Mouse (Mus musculus): ENCODE data around the gene Mtch1.
A peak's percentile ranks its signal among the peaks of the same experiment; 100 is the strongest.
"Not testable (repeated sequence)": the region's sequence is repeated elsewhere in the genome, so short reads cannot be mapped to it uniquely, and the experiment has no call there.

The Mtch1 gene

DNA sequence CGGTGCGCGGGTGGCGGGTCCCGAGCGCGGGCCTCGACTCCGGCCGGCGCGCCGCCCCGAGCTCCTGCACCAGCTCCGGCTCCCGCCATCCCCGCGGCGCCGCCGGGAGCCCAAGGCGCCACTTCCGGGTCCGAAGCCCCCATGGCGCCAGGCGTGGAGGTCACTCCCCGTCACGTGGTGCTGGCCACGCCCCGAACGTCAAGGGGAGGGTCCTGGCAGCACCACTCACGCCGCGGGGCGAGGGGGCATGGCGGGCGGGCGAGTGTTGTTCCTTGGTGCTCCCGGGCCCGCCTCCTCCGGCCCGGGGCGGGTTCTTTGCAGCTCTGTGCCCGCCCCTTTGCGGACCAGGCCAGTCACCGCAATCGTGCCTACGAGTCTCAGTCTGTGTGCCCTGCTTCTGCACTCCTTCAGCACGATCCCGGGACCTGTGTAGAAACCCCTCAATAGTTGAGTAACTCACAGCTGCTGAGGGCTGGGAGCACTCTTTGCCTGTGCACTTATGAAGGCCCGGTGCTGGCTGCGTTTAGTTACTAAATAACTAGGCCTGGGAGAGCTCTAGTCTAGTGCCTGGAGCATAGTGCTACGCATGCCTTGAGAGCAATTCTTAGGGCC is at the start of gene Mtch1:
Mtch1 (minus strand) TSS at position 290 of the 612 bp plus-strand sequence.
- DNase-seq (ENCODE audit: low read depth, low spot score) = peak; percentile 100

DNA sequence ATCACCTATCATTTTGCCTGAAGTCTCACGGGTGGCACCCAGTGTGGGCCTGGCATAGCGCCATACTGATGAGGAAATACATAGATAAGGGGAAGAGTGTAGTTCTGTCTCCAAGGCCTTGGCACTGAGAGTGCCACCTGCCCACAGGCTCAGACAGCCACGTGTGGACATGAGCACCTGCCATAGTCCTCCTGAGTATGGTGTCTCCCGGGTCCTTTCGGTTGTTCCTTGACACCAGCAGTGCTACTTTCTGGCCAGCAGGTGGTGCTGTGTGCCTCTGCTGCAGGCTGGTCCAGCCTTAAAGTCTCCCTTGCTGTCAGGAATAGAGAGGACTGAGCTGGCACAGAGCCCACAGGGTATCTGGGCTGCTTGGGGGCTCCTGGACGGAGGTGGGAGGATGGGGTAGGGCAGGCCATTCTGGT is 49.1 kb upstream of the Mtch1 start:
- DNase-seq (ENCODE audit: low read depth, low spot score) = peak; percentile 82

DNA sequence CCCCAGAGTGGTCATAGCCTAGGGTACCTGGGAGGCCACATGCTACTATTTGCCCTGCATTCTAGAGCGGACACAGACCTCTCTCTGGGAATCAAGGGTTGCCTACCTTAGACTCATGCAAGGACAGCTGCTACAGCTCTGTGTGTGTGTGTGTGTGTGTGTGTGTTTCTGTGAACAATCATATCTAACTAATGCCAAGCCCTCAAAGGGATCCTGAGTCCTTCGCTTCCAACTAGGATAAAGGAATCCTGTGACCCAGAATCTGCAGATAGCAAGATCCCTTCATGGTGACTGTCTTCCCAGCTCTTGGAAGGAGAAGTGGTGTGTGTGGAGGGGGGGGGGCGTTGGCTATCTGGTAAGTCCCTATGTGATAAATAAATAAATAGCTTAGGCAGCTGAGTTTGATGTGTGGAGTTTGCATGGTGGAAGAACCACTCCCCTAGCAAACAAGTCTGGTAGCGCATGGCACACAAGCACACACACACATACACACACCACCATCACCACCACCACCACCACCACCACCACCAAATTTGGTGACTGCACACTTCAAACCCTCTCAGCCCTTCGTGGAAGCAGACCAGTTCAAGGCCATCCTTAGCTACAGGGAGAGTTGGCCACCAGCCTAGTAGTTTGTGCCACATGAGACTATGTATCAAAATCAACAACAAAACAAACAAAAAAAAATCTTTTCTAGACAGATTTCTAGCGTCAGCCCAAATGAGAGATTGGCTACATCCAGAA is 48.5 kb upstream of the Mtch1 start:
- no peak for DNase-seq (ENCODE audit: low read depth, low spot score)

DNA sequence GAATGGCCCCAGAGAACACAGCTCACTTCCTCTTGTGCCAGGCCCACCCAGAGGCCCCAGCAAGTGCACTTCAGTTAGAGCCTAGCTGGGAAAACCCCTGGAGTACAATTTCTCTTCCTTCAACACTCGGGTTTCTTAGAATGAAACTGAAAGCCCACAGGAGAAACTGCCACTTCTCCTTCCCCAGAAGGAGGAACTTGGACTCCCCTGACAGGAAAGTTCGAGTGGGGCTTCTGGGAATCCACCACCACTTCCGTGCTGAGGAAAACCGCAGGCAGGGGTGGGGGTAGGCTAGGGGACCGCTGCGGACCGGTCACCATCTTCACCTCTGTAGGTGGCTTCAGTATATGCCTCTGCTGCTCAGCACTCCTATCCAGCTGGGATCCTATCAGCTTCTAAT is 47.6 kb upstream of the Mtch1 start:
- no peak for DNase-seq (ENCODE audit: low read depth, low spot score)

DNA sequence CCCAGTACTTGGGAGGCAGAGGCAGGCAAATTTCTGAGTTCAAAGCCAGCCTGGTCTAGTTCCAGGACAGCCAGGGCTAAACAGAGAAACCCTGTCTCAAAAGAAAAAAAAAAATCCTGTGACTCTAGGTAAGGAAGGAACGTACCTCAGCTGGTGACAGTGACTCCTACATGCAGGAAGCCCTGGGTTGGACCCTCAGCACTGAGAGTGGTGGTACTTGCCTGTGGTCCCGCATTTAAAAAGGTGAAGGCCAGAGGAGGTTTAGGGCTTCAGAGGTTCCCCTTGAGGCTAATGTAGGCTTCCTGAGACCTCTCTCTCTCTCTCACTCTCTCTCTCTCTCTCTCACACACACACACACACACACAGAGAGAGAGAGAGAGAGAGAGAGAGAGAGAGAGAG is 47.0 kb upstream of the Mtch1 start:
- DNase-seq (ENCODE audit: low read depth, low spot score) = not testable (repeated sequence)

DNA sequence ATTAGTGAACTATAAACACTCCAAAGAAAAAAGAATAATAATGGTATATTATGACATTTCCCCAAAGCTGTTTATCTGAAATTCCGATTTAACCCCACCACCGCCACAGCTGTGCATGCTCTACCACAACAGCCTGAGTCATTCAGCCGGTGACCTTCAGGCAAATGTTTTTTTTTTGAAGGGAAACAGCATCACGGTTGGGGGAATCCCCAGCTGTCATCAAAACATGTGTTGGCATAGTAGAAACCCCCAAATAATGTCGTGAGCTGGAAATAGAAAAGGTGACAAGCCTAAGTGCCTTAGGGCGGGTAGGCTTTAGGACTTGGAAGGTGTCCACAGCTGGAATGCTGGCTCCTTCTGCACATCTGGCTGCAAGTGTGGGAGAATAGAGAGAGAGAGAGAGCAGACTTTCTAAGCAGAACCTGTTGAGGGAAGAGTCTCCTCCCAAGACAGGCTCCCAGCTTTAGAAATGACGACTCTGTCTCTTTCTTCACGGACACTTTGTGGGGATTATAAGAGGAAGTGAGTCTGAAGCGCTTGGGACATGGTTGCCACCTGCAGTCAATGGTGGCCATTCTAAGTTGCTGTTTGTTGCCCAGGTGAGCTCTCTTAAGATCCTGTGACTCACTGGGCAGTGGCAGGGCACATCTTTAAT is 46.5 kb upstream of the Mtch1 start:
- no peak for DNase-seq (ENCODE audit: low read depth, low spot score)

DNA sequence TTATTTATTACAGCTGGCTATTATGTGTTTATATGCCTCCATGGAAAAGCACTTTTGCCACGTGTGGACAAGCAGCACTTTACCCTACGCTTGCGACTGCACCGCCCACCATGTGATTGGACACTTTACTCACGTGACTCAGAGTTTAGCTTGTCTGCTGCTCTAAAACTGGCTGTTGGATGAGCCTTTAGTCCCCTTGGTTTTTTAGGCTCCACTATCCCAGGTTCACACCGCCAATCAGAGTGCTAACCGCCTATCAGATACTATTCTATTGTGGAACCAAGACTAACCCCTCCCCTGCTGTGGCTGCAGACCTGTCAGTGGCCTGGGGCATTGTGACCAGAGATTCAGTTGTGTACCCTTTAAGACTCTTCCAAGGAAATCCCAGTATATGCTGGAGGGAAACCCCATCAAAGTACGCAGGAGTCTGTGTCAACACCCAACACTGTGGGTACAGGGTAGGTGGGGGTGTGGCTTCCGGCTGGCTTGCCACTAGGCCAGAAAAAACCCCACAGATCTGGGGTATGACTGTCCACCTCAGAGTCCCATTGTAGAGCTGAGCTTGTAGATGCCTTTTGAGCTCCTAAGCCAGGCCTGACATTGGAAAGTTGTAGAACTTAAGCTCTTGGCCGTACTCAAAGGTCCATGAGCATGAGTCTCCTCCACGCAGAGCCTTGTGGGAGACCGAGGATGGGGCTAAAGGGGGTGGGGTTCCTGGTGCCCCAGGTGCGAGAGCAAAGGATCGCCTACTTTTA is 45.8 kb upstream of the Mtch1 start:
- DNase-seq (ENCODE audit: low read depth, low spot score) = peak; percentile 71

DNA sequence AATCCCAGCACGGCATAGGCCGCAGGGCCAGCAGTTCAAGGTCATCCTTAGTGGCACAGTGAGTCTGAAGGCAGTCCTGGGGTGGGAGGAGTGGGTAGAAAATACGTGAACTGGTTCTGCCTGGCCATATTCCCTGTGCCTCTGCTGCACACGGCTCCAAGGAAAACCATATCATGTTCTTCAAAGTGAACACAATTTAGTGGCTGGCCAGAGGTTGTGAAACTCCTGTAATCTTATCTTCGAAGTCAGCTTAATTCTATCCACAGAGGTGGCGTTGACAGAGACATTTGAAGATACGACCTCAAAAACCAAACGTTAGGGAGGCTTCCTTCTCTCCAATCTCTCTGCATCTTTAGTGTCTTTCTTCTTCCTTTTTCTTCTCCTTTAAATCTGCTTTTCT is 43.5 kb upstream of the Mtch1 start:
- no peak for DNase-seq (ENCODE audit: low read depth, low spot score)

DNA sequence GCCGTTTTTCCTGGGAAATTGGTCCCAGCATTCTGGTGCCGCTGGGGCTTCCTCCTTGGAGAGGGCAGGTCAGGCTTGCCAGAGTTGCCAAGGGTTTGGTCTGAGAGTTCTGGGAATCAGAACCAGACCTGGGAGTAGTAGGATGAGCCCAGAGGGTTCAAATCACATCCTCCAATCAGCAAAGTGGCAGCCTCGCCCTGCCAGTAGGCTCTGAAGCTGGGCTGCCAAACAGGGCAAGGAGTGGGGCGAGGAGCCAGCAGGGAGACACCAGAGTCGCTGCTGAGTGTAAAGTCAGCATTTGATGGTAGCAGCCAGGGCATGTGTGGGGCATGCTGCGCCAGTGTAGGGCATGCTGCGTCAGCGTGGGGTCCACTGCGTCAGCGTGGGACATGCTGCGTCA is 41.2 kb upstream of the Mtch1 start:
- no peak for DNase-seq (ENCODE audit: low read depth, low spot score)

DNA sequence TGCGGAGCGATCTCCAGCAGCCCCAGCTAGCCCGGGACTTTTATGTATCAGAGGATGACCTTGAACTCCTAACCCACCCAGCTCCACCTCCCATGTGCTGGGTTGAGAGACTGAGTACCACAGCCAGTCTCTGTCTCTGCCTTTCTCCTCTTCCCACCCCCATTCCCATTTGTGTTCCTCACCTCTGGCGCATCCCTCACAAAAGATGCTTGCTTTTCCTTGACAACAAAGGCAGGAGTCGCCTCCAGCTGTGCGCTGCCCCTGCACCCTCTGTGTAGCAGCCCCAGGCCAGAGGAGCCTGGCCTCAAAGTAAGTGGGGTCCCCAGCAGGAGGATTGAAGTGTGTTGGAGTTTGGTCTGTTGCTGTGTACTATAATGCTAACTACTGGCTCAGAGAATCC is 38.0 kb upstream of the Mtch1 start:
- peak; percentile 60 for DNase-seq (ENCODE audit: low read depth, low spot score)

DNA sequence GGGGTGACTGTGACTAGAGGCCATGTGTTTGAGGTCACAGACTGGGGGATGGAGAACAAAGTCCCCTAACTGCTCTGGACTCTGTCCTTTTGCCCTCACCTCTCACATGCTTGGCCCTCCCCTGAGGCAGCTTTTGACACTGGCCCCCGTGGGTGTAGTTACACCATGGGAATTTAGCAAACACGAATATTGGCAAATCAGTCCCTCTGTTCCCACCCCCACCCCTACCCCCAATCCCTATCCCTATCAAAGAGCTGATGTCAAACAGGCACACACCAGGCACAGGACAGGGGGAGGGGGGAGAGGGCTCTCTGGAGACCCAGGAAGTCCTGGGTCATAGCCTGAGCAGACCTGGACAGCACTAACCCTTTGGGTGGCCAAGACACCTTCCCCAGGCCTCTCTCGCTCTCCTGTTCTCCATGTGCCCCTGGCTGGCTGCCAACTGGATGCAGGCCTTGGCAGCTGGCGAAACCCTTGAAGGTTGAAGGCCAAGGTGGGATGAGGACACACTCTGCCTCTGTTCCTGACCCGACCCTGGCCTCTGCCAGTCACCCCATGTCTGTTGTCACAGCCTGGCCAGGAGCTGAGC is 37.2 kb upstream of the Mtch1 start:
- no peak for DNase-seq (ENCODE audit: low read depth, low spot score)

DNA sequence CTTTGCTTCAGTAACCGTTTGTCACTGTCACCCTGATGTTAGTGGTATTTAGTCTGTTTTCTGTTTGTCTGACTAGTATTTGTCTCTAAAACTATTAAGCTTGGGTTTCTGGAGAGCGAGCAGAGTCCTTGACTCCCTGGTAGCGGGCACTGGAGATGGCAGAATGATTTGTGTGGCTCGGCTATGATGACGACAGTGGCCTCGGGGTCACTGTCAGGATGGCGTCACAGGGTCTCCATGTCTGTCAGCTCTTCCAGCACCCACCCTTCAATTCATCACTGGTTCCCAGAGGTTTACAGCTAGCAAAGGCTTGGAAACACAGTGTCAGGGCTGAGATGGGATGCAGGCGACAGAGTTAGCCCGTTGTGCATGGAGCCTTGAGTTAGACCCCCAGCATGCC is 36.2 kb upstream of the Mtch1 start:
- DNase-seq (ENCODE audit: low read depth, low spot score) = no peak

DNA sequence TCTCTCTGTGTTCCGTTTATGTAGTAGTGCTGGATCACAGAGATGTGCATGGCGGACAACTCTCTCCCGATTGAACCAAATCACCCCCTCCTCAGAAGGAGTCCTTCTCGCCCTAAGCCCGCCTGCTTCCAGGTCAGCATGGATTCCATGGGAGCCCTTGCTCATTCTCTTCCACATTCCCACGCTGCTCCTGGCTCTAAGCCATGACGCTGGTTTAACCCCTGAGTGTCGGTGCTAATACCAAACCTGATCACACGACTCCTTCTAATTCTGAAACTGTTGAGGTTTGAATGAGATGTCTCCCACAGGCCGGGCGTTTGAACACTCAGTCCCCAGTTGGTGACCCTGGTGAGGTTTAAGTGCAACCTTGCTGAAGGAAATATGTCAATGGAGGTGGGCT is 34.7 kb upstream of the Mtch1 start:
- no peak for DNase-seq (ENCODE audit: low read depth, low spot score)

DNA sequence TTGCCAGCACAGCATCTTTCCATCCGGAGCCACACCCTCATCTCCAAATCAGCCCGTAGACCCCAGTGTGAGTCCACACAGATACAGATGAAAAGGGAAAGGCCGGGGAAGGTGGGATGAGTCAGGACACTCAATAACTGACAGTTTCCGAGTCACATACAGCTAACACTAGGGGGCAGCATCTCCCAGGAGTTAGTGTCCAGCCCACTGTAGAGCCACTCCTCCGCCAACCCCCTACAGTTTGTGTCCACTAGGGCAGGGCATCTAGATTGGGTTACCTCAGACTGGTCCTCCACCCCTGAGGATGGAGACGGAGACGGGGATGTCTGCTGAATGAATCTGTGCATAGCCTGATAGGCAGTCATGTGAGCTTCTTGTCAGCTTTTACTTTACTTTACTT is 33.7 kb upstream of the Mtch1 start:
- DNase-seq (ENCODE audit: low read depth, low spot score) = peak; percentile 89

DNA sequence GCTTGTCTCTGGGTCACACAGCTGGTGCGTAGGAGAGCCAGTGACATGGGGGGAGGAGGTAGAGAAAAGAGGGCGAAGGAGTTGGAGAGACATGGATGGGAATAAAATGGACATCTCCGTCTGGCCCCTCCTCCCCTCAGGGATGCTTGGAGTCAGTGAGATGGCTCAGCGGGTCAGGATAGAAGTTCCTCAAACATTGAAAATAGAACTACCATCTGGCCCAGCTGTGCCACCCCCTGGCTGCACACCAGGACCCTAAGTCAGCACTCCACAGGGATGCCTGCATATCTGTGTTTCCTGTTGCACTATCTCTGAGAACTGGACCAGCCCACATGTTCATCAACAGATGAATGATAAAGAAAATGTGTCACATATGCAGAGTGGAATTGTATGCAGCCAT is 32.5 kb upstream of the Mtch1 start:
- no peak for DNase-seq (ENCODE audit: low read depth, low spot score)

DNA sequence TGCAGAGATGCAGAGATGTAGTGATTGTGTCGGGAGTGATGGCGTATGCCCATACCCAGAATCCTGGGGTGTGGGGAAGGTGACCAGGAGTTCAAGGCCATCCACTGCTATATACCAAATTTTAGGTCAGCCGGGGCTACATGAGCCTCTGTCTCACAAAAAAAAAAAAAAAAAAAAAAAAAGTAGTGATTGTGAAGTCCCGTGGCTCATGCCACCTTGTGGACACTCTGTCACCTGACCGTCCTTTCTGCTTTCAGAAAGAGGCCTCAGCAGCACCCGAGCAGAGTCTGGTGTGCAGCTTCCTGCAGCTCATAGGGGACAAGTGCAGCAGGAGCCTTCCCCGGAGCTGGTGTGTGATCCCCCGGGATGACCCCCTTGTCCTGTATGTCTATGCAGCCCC is 30.3 kb upstream of the Mtch1 start:
- DNase-seq (ENCODE audit: low read depth, low spot score) = no peak

DNA sequence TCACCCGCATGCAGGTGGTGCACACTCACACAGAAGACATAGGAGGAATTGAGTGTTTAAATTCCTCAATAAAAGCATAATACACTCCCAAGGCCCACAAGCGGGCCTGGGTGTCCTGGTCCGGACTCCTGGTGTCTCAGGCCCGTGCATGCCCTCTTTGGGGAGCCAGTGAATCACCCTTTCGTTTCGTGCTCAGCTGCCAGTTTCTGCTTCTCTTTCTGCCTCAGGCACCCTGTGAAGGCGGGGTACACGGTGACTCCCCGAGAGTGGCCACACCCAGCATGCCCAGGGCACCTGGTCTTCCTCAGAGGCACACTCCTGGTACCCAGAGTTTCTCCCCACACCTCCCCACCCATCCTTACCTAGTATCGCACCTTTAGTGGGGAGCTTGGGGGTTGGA is 28.1 kb upstream of the Mtch1 start:
- DNase-seq (ENCODE audit: low read depth, low spot score) = no peak

DNA sequence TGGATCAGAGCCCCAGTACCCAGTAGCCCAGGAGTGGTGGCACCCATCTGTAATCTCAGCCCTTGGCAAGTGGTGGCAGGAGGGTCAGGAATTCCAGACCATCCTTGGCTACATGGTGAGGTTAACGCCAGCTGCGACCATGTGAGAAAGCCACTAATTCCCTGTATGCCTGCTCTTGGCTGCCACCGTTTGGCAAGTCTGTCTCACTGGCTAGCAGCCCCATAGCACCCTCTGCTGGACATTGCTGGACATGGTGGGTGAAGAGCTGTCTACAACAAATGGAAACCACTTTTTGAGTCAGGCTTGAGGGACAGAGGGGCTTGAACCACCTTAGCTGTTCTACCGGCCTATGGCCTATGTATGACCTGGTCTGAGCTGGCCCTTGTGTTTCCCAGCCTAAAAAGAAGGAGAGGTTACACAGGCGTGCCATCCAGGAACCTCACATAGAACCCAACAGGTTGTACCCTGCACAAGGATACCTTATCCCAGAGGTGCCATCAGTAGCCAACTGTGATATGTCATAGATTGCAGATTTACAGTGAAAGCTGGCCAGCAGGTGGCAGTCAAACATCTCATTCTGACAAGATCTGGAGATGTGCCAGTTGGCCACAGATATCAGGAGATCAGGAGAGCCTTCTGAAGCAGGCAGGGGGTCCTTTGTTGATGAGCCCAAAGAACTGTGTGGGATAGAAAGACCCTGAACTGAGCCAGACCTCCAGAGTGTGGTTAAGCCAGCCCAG is 23.4 kb upstream of the Mtch1 start:
- peak; percentile 93 for DNase-seq (ENCODE audit: low read depth, low spot score)

DNA sequence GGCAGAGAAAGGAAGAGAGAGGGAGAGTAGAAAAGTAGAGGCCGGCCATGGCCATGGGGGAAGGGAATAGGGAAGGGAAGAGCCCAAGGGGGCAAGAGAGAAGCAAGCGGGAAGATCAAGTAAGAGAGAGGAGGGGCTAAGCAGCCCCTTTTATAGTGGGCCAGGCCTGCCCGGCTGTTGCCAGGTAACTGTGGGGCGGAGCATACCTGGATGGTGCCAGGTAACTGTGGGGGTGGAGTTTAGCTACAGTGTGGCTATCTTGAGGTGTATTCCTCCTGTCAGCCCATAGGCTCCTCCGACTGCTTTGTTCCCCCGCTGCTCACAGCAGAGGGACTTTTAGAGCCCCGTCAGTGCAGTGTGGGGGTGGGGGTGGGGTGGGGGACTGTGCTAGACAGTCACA is 21.0 kb upstream of the Mtch1 start:
- no peak for DNase-seq (ENCODE audit: low read depth, low spot score)

DNA sequence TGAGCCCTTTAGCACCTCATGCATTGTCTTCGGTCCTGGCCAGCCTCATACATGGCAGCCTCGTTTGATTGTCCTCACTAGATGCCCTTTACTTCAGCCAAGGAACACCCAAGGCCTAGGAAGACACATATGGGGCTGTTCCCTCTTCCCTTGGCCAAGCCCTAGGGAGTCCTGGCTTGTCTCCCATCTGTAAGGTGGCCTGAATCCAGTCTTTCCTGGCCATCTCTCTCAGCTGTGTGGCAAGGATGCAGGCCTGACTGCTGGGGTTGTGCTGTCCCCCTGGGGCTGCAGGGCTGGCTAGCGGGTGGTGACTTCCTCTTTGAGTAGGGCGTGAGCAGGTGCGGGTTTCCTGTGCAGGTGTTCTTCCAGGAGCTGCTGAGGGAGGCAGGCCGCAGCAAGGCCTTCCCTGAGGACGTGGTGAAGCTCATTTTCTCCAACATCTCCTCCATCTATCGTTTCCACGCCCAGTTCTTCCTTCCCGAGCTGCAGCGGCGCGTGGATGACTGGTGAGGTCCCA is 17.4 kb upstream of the Mtch1 start:
- no peak for DNase-seq (ENCODE audit: low read depth, low spot score)

DNA sequence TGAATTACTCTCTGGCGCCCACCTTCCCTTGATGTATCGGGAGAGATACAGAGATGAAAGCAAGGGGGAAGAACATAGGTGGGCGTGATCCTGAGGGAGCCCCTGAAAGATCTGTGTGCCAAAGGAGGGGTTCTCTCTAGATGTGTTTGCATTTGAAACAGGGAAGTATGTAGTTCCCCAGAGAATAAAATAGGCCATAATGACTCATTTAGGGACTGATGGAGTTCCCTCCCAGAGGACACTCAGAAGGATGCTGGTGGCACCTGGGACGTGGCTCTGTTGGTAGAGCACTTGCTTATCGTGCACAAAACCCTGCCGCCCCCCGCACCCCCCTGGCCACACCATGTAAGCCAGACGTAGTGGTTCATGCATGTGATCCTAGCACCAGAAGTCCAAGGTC is 15.4 kb upstream of the Mtch1 start:
- DNase-seq (ENCODE audit: low read depth, low spot score) = no peak

Data from ZHBTc4 (cell line).